Comparison of ENCODE assay signal across 8 mouse cellular contexts in genomic region chr15:10470941-10471340, GRCm38 (mm10). TPM values are rescaled to one million over a fixed set of nuclear protein-coding genes. Genes with fewer than 3 reads are reported as not detected.
A peak's percentile ranks its signal among the peaks of the same experiment; 100 is the strongest.
DNase-seq lines count a peak whose midpoint lies in the region; ATAC-seq and TF ChIP-seq lines count a peak whose summit lies in the region.

No protein-coding gene starts in this region.

- H3K9me3 ChIP-seq in hindbrain, embryonic 15.5 days, result no peaks in the 10 kb centered on the region
- H3K9me3 ChIP-seq in midbrain, embryonic 15.5 days, result no peaks in the 10 kb centered on the region

- TF ChIP-seq CTCF in kidney, adult 2 months (conservative IDR thresholded peaks at IDR 0.05; ENCODE audit: insufficient read depth, insufficient read length, low read depth, low read length), result no peak

- H3K4me2 ChIP-seq in hindbrain, embryonic 15.5 days, result peak overlapping the region; percentile 73
- H3K4me2 ChIP-seq in midbrain, embryonic 15.5 days, result peak overlapping the region; percentile 74

- H3K4me3 ChIP-seq in kidney, adult 2 months (ENCODE audit: insufficient read depth, low read depth, low read length), result no peak overlapping the region
- H3K4me3 ChIP-seq in hindbrain, embryonic 15.5 days, result peak overlapping the region; percentile 94
- peak overlapping the region; percentile 76 for H3K4me3 ChIP-seq in midbrain, embryonic 15.5 days

- peaks cover 6% of the 10 kb centered on the region; the same call in 1 of the 2 replicates for H3K4me1 ChIP-seq in kidney, adult 2 months (ENCODE audit: control insufficient read depth, insufficient read depth, low read length)
- H3K4me1 ChIP-seq in hindbrain, embryonic 15.5 days (replicated peaks), result peaks cover 16% of the 10 kb centered on the region
- peaks cover 21% of the 10 kb centered on the region for H3K4me1 ChIP-seq in midbrain, embryonic 15.5 days

- 14% methylated on average over 3 of the region's 3 CpGs for WGBS in kidney, adult 2 months
- 17% methylated on average over 3 of the region's 3 CpGs for WGBS in hindbrain, embryonic 15.5 days
- 11% methylated on average over 3 of the region's 3 CpGs for WGBS in midbrain, embryonic 15.5 days

- no peak; the same call in 1 of the 2 replicates for ATAC-seq in hindbrain, embryonic 15.5 days (ENCODE audit: low FRiP score, low read depth)
- peak; percentile 18 for ATAC-seq in midbrain, embryonic 15.5 days (replicated peaks)

- peak overlapping the region; percentile 81 for H3K9ac ChIP-seq in hindbrain, embryonic 15.5 days
- H3K9ac ChIP-seq in midbrain, embryonic 15.5 days, result peak overlapping the region; percentile 74

- intact Hi-C loops in left cerebral cortex, postnatal 25 days (cut with DNase I), result no loop called here

- peak overlapping the region; percentile 11 for H3K27ac ChIP-seq in kidney, adult 2 months (ENCODE audit: insufficient read depth, low read depth, low read length)
- peak overlapping the region; percentile 63; the same call in 1 of the 2 replicates for H3K27ac ChIP-seq in hindbrain, embryonic 15.5 days (replicated peaks)
- H3K27ac ChIP-seq in midbrain, embryonic 15.5 days, result no peak overlapping the region

- no peaks in the 10 kb centered on the region for H3K27me3 ChIP-seq in kidney, adult 2 months (replicated peaks; ENCODE audit: control insufficient read depth, insufficient read depth, low read length)
- H3K27me3 ChIP-seq in hindbrain, embryonic 15.5 days, result no peaks in the 10 kb centered on the region
- no peaks in the 10 kb centered on the region for H3K27me3 ChIP-seq in midbrain, embryonic 15.5 days (replicated peaks)

- no peak for TF ChIP-seq POLR2A in kidney, adult 2 months (IDR thresholded peaks at IDR 0.05; ENCODE audit: low read depth, low read length)

- H3K36me3 ChIP-seq in kidney, adult 2 months (ENCODE audit: control insufficient read depth, insufficient read depth, low read length), result peaks cover 3% of the 10 kb centered on the region
- peaks cover 10% of the 10 kb centered on the region for H3K36me3 ChIP-seq in hindbrain, embryonic 15.5 days
- peaks cover 6% of the 10 kb centered on the region; the same call in 1 of the 2 replicates for H3K36me3 ChIP-seq in midbrain, embryonic 15.5 days (replicated peaks)

- no peak for DNase-seq in kidney, adult 2 months
- no peak for DNase-seq in kidney, adult 8-10 months
- peak; percentile 94 for DNase-seq in R1 (ENCODE audit: low read depth, low spot score)
- no peak for DNase-seq in left cerebral cortex, postnatal 25 days (ENCODE audit: low spot score in 2 of 2)
- no peak for DNase-seq in thymus, postnatal 14 days
- no peak for DNase-seq in kidney, postnatal 36 days

RNA-seq across cellular contexts. Expression of gene Dnajc21, which starts 0.6 kb away (rescaled TPM):
- polyA plus RNA-seq in kidney, adult 2 months (2012; rRNA removed), result 2.4 and 3.2 TPM in 2 replicates
- 13.6 and 13.8 TPM in 2 replicates for polyA plus RNA-seq in hindbrain, embryonic 15.5 days (2015; fragmentation: Nextera tagmentation; extraction: Ambion mirVana)
- 10.8 and 11.2 TPM in 2 replicates for polyA plus RNA-seq in midbrain, embryonic 15.5 days (2015; fragmentation: Nextera tagmentation; extraction: Ambion mirVana)
- 10 to 100 TPM; 22.3 to 31.7 TPM for total RNA-seq in left cerebral cortex, postnatal 25 days (2021)

RNA-seq across cellular contexts. Expression of gene Brix1, which starts 14.8 kb away (rescaled TPM):
- 1.7 and 3.1 TPM in 2 replicates for polyA plus RNA-seq in kidney, adult 2 months (2012; rRNA removed)
- 45.0 and 50.1 TPM in 2 replicates for polyA plus RNA-seq in hindbrain, embryonic 15.5 days (2015; fragmentation: Nextera tagmentation; extraction: Ambion mirVana)
- polyA plus RNA-seq in midbrain, embryonic 15.5 days (2015; fragmentation: Nextera tagmentation; extraction: Ambion mirVana), result 43.6 and 49.7 TPM in 2 replicates
- total RNA-seq in left cerebral cortex, postnatal 25 days (2021), result 10 to 100 TPM; 20.8 to 21.8 TPM

RNA-seq across cellular contexts. Expression of gene Rad1, which starts 14.9 kb away (rescaled TPM):
- polyA plus RNA-seq in kidney, adult 2 months (2012; rRNA removed), result 9.8 and 10.4 TPM in 2 replicates
- 25.6 and 25.9 TPM in 2 replicates for polyA plus RNA-seq in hindbrain, embryonic 15.5 days (2015; fragmentation: Nextera tagmentation; extraction: Ambion mirVana)
- 22.5 and 24.7 TPM in 2 replicates for polyA plus RNA-seq in midbrain, embryonic 15.5 days (2015; fragmentation: Nextera tagmentation; extraction: Ambion mirVana)
- total RNA-seq in left cerebral cortex, postnatal 25 days (2021), result 10 to 100 TPM; 12.8 to 13.1 TPM

Comparison
In these comparisons a context has a peak if more than half of its experiments do, and no peak if none do; other contexts are left out.
1. RNA of gene Brix1, which starts 14.8 kb away (polyA plus RNA-seq): 43.6 to 49.7 TPM in midbrain, embryonic 15.5 days and 45.0 to 50.1 TPM in hindbrain, embryonic 15.5 days; 1.7 to 3.1 TPM in kidney, adult 2 months; every median in the first group is over 10 times any median in the second.